Mouse (Mus musculus) embryonic facial prominence, embryonic 10.5 days (tissue): Measurements from ENCODE around the gene Glyctk. TPM values are rescaled to one million over a fixed set of nuclear protein-coding genes. Genes with fewer than 3 reads are reported as not detected.

Experiments used
- DNase-seq: peaks from one replicate; pipeline ENCODE4 v3.0.0-alpha.2; 2017; ENCODE audit warnings: low spot score
- H3K27ac ChIP-seq: fragments of 300-500 bp; sonication (generic); replicated peaks from 2 replicates; pipeline ENCODE4 v1.5.1; 2016; ENCODE audit warnings: mild to moderate bottlenecking
- H3K27me3 ChIP-seq: fragments of 300-500 bp; sonication (generic); replicated peaks from 2 replicates; pipeline ENCODE4 v1.6.1; 2016; ENCODE audit warnings: low read depth, mild to moderate bottlenecking; ENCODE audit not compliant: poor library complexity, severe bottlenecking
- H3K36me3 ChIP-seq: fragments of 300-500 bp; sonication (generic); replicated peaks from 2 replicates; pipeline ENCODE4 v1.6.1; 2016; ENCODE audit warnings: mild to moderate bottlenecking, moderate library complexity
- H3K4me1 ChIP-seq: fragments of 300-500 bp; sonication (generic); 2 replicates; pipeline ENCODE4 v1.6.1; 2016
- H3K4me3 ChIP-seq: fragments of 300-500 bp; sonication (generic); 2 replicates; pipeline ENCODE4 v1.5.1; 2016; ENCODE audit warnings: mild to moderate bottlenecking, moderate library complexity
- H3K9me3 ChIP-seq: fragments of 300-500 bp; sonication (generic); 2 replicates; pipeline ENCODE4 v1.6.1; 2016; ENCODE audit warnings: mild to moderate bottlenecking
- WGBS: fragments of 180-500 bp; shearing (Covaris S2); methylation state at CpG from one replicate; pipeline ENCODE4 v1.1.7; 2016; 5-methylcytosine and 5-hydroxymethylcytosine counted together
- polyA plus RNA-seq: library from polyadenylated mRNA; unstranded; fragments of >200 nt; fragmentation: Nextera tagmentation; extraction: Ambion mirVana; gene quantifications from 2 replicates; pipeline ENCODE4 v1.2.1, GENCODE M21; 2016

The Glyctk gene
- polyA plus RNA-seq, 1 experiment from 2014 or later: 2.9 TPM

DNA sequence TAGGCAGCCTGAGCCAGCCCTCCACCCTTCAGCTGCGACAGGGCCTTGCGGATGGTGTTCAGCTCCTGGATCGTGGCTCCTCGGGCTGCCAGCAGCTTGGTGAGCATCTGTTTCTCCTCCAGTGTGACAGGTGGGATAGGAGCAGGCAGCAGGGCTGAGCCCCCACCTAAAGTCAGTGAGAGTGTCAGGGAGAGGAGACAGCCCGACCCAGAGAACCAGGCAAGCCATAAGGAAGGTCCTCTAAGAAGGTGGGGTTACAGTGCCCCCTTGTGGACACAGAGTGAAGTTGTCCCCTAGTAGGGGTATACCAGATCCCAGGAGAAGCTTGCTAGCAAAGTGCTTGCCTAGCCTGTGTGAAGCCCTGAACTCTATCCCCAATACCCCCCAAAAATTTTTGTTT lies 1.5 kb downstream of the Glyctk start:
- Histone ChIP-seq H3K36me3 (peaks cover 7% of the 10 kb centered on the region), H3K4me3 (no peak overlapping the region), H3K9me3 (no peaks in the 10 kb centered on the region), H3K4me1 (peaks cover 16% of the 10 kb centered on the region), H3K27ac (peak overlapping the region; percentile 37), H3K27me3 (peaks cover under 1% of the 10 kb centered on the region; the same call in 1 of the 2 replicates)
- DNase-seq: peak; percentile 72
- 64% methylated on average over 5 of the region's 5 CpGs for WGBS

DNA sequence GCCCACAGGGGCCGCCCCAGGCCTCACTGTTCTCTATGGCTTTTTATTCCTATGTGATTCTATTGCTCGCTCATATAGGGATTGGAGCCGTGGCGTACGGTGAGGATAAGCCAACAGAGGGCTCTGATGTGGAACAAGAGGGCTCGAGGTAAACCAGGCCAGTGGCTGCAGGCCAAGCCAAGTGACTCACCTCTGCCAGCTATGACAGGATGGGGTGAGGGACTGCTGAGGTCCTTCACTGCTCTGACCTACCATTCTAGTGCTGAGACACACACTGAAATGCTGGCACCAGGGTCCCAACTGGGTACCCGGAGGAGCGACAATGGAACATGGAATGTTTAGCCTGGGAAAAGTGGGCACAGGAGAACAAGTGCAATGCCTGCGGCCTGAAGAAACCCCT lies 3.8 kb downstream of the Glyctk start:
- no peaks in the 10 kb centered on the region for H3K9me3 ChIP-seq
- 88% methylated on average over 9 of the region's 9 CpGs for WGBS
- peaks cover 7% of the 10 kb centered on the region for H3K36me3 ChIP-seq
- H3K4me3 ChIP-seq: no peak overlapping the region
- DNase-seq: no peak
- peaks cover 11% of the 10 kb centered on the region for H3K4me1 ChIP-seq
- H3K27me3 ChIP-seq: peaks cover 23% of the 10 kb centered on the region
- no peak overlapping the region for H3K27ac ChIP-seq

DNA sequence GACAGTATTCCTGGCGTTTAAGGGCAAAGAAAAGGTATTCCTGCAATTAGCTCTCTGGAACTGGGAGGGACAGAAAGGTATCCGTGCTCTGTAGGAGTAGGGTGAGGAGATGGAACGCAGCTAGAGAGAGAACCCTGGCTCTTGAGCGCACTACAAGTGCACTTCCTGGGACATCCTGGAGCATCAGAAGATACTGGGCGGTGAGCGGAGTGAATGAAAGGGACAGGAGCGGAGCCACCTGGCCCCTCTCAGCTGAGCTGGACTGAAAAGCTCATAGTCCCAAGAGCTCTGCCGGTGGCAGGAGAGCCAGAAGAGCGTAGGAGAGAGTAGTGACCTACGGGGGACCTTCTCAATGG lies 8.6 kb downstream of the Glyctk start:
- Histone ChIP-seq H3K4me3 (peak overlapping the region; percentile 63), H3K27me3 (peaks cover 57% of the 10 kb centered on the region), H3K36me3 (peaks cover 7% of the 10 kb centered on the region), H3K4me1 (peaks cover 25% of the 10 kb centered on the region), H3K27ac (peak overlapping the region; percentile 89), H3K9me3 (no peaks in the 10 kb centered on the region)
- peak; percentile 15 for DNase-seq
- 12% methylated on average over 10 of the region's 10 CpGs for WGBS

GRCm38 (mm10) chr9:106148541-106149398 lies 9.2 kb downstream of the Glyctk start:
- peaks cover 57% of the 10 kb centered on the region for H3K27me3 ChIP-seq

GRCm38 (mm10) chr9:106147851-106148431 lies 10.0 kb downstream of the Glyctk start:
- H3K4me3 ChIP-seq: peak overlapping the region; percentile 63
- DNase-seq: peak; percentile 48
- WGBS: 5% methylated on average over 10 of the region's 10 CpGs
- peaks cover 7% of the 10 kb centered on the region for H3K36me3 ChIP-seq
- H3K9me3 ChIP-seq: no peaks in the 10 kb centered on the region
- H3K27ac ChIP-seq: peak overlapping the region; percentile 89
- peaks cover 57% of the 10 kb centered on the region for H3K27me3 ChIP-seq
- peaks cover 25% of the 10 kb centered on the region for H3K4me1 ChIP-seq

More at GRCm38 (mm10) chr9:106148541-106149398, 9.2 kb downstream of the Glyctk start:
- Histone ChIP-seq H3K9me3 (no peaks in the 10 kb centered on the region), H3K27ac (peak overlapping the region; percentile 89), H3K4me3 (peak overlapping the region; percentile 63), H3K4me1 (peaks cover 25% of the 10 kb centered on the region), H3K36me3 (peaks cover 7% of the 10 kb centered on the region)
- 1% methylated on average over 36 of the region's 36 CpGs for WGBS
- peak; percentile 69 for DNase-seq

GRCm38 (mm10) chr9:106147281-106147680 lies 10.7 kb downstream of the Glyctk start:
- no peak for DNase-seq
- WGBS: 29% methylated on average over 5 of the region's 5 CpGs
- Histone ChIP-seq H3K4me3 (peak overlapping the region; percentile 63), H3K4me1 (peaks cover 25% of the 10 kb centered on the region), H3K36me3 (peaks cover 5% of the 10 kb centered on the region), H3K27ac (peak overlapping the region; percentile 89), H3K9me3 (no peaks in the 10 kb centered on the region), H3K27me3 (peaks cover 57% of the 10 kb centered on the region)

DNA sequence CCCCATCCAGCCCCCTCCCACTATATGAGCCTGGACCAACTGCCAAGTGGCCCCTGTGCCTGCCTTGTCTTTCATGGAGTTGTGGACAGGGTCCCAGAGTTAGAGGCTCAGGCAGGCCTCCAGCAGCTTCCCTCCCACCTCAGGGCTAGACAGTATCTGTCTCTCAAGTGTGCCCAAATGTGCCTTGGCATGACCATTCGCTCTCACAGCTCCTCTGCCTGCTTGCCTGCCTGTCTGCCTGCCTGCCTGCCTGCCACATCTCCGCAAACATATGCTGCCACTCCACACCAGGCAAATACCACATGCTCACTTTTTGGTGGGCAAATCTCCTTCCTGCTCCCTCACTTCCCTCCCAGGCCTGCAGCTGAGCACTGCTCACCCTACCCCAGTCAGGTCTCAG lies 12.4 kb downstream of the Glyctk start:
- peaks cover 48% of the 10 kb centered on the region for H3K27me3 ChIP-seq
- 86% methylated on average over 2 of the region's 2 CpGs for WGBS
- H3K9me3 ChIP-seq: no peaks in the 10 kb centered on the region
- no peak overlapping the region for H3K4me3 ChIP-seq
- DNase-seq: no peak
- H3K36me3 ChIP-seq: no peaks in the 10 kb centered on the region
- no peak overlapping the region for H3K27ac ChIP-seq
- peaks cover 37% of the 10 kb centered on the region for H3K4me1 ChIP-seq

DNA sequence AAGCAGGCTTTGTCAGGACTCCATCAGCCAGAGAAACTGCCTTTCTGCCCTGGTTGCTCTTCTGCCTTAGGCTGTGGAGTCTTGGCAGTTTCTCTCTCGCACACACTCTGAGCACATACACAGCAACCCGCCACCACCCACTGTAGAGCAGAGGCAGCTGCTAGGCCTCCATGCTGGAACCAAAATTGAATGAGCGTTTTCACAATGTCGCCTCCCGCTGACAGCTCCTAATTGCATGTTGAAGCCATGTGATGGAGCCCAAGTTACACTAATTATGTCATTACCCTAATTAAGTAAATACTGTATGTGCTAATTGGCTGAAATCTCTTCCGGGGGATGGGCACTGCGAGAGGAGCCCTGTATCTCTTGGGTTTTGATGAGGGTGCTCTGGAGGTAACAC lies 13.8 kb downstream of the Glyctk start:
- H3K36me3 ChIP-seq: no peaks in the 10 kb centered on the region
- no peak overlapping the region for H3K4me3 ChIP-seq
- DNase-seq: no peak
- H3K27me3 ChIP-seq: peaks cover 34% of the 10 kb centered on the region
- peaks cover 46% of the 10 kb centered on the region for H3K4me1 ChIP-seq
- H3K9me3 ChIP-seq: no peaks in the 10 kb centered on the region
- H3K27ac ChIP-seq: no peak overlapping the region
- WGBS: 76% methylated on average over 7 of the region's 7 CpGs

GRCm38 (mm10) chr9:106141955-106142354 lies 16.0 kb downstream of the Glyctk start:
- H3K36me3 ChIP-seq: no peaks in the 10 kb centered on the region
- no peak overlapping the region for H3K27ac ChIP-seq
- peaks cover 37% of the 10 kb centered on the region for H3K4me1 ChIP-seq
- DNase-seq: no peak
- peaks cover 12% of the 10 kb centered on the region for H3K27me3 ChIP-seq
- no peaks in the 10 kb centered on the region for H3K9me3 ChIP-seq
- WGBS: 83% methylated on average over 12 of the region's 12 CpGs
- H3K4me3 ChIP-seq: no peak overlapping the region

GRCm38 (mm10) chr9:106139763-106140162 lies 18.2 kb downstream of the Glyctk start:
- H3K36me3 ChIP-seq: no peaks in the 10 kb centered on the region
- no peak for DNase-seq
- no peak overlapping the region for H3K4me3 ChIP-seq
- H3K27ac ChIP-seq: peak overlapping the region; percentile 2; the same call in 1 of the 2 replicates
- H3K4me1 ChIP-seq: peaks cover 37% of the 10 kb centered on the region
- WGBS: 40% methylated on average over 10 of the region's 10 CpGs
- H3K9me3 ChIP-seq: no peaks in the 10 kb centered on the region
- H3K27me3 ChIP-seq: no peaks in the 10 kb centered on the region

DNA sequence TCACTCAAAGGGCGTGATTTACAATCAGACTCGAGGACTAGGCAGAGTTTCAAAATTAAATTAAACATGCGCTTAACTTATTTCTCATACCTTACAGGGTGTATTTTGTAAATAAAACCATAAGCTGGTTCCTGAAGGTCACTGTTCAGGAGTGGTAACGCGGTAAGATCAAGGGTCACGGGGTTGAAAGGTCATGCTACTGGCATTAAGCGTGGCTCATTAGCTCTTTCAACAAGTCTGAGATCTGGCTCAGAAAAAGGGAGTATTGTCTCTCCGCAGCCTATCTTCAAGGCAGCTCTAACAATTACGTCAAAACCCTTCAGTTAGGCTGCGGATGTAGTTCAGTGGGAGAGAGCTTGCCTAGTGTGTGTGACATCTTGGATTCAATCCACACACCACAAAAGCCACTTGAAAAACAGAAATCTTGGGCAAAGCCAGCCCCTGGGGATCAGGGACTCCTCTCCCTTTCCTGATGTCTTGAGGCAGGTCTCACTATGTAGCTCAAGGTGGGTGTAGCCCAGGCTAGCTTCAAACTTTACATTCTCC lies 20.2 kb downstream of the Glyctk start:
- Histone ChIP-seq H3K9me3 (no peaks in the 10 kb centered on the region), H3K4me3 (no peak overlapping the region), H3K36me3 (no peaks in the 10 kb centered on the region), H3K27me3 (no peaks in the 10 kb centered on the region), H3K27ac (no peak overlapping the region), H3K4me1 (peaks cover 37% of the 10 kb centered on the region)
- 28% methylated on average over 10 of the region's 10 CpGs for WGBS
- peak; percentile 32 for DNase-seq

GRCm38 (mm10) chr9:106130250-106130649 lies 27.7 kb downstream of the Glyctk start:
- H3K27me3 ChIP-seq: no peaks in the 10 kb centered on the region
- DNase-seq: no peak
- WGBS: 76% methylated on average over 7 of the region's 7 CpGs

More at GRCm38 (mm10) chr9:106130250-106130649, 27.7 kb downstream of the Glyctk start:
- Histone ChIP-seq H3K36me3 (no peaks in the 10 kb centered on the region), H3K4me3 (no peak overlapping the region), H3K27ac (no peak overlapping the region), H3K4me1 (peaks cover 26% of the 10 kb centered on the region), H3K9me3 (no peaks in the 10 kb centered on the region)
